Mouse (Mus musculus) urinary bladder, adult 18-20 months (tissue): Measurements from ENCODE around the gene Zcchc8.
A peak's percentile ranks its signal among the peaks of the same experiment; 100 is the strongest.
"Not testable (repeated sequence)": the region's sequence is repeated elsewhere in the genome, so short reads cannot be mapped to it uniquely, and the experiment has no call there.

Experiments used
- DNase-seq, 2 experiments: peaks; one replicate each; pipeline ENCODE4 v3.0.0; 2022; ENCODE audit warnings: low spot score in 2 of 2, mixed read lengths in 2 of 2

Zcchc8 gene

GRCm38 (mm10) chr5:123720328-123721311, at the start of gene Zcchc8:
Zcchc8 (minus strand) TSS chr5:123721100.
- DNase-seq = peak; percentile 88 to 94

DNA sequence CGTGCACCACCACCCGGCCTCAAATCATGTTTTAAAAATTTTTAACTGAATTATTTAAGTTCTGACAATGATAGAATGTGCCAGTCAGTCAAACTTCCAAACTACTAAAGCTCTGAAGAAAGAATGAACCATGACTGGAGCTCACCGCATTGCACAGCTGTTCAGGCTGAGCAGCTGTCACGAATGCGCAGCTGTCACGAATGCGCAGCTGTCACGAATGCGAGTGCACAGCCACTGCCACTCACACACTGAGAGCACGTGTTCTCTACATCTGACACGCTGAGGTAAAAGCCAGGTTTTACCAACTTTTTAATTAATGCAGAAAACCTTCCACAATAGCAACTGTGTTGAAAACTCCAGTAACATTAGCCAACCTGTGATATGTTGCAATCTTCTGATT, 45.6 kb upstream of the Zcchc8 start:
- DNase-seq = not testable (repeated sequence)

GRCm38 (mm10) chr5:123765506-123765905, 44.6 kb upstream of the Zcchc8 start:
- DNase-seq = no peak

DNA sequence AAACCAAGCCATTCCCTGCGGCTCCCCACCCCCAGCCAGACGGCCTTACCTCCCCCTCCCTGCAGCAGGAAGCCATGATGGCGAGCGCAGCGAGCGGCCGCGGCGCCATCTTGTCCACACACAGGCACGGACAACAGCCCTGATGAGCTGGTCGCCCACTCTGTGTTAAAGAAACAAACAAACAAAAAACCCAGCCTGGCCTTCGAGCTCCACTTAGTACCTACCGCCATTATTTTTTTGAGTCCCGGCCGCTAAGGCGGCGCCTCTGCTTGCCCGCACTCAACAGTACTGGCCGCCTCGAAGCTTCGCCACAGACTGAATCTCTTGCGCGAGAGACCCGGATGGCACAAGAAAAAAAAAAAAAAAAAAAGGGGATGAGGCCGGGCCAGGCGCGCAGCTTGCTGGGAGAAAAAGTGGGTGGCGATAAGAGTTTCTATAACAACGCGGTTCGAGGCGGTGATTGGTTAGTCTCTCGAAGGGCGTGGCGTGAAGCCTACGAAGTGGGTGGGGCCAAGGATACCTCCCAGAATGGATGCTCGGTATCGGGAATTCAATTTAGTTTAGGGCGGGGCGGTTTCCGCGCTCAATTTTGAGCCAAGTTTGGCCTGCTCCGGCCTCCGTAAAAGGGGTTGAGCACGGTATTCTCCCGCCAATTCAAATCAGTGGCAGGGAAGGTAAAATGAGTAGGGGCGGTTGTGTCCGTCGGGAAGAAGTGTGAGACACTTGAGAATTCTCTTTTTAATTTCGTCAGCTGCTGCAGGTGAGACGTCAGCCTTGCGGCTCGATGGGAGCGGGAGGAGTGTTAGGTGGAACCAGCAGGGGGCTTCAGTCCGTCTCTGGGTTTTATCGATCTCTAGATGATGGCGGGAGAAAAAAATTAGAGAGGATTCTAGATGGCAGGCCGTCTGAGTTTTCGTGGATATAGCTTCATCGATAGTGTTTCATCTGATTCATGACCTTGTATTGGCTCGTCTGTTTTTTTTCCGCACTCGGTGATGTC, 28.5 kb upstream of the Zcchc8 start, which contains the start of the genes Rsrc2 and Kntc1:
TSS of gene Rsrc2 (minus strand) at position 350 of the 1,000 bp plus-strand sequence.
TSS of gene Kntc1 (plus strand) at position 652 of the 1,000 bp plus-strand sequence.
- peak; percentile 99 for DNase-seq

- no peak for DNase-seq
Observed at GRCm38 (mm10) chr5:123748339-123749064, 27.6 kb upstream of the Zcchc8 start.

GRCm38 (mm10) chr5:123747604-123748003, 26.7 kb upstream of the Zcchc8 start:
- DNase-seq = no peak

GRCm38 (mm10) chr5:123746253-123746652, 25.4 kb upstream of the Zcchc8 start:
- no peak for DNase-seq

DNA sequence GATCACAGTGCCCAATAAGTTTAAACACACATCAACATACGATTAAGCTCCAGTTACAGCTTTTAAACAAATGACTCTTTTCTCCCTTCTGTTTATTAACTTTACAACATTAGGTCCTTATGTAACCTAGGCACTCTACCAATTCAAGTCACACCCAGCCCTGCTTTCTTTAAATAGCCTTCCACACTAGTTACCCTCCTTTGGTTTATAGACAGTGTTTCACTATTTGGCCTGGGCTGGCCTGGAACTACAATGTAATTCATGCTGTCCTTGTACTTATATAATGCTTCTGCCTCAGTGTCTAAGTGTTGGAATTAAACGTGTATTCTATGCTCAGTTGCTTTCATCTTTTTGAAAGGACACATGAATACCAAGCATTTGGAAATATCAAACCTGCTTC, 23.5 kb upstream of the Zcchc8 start:
- DNase-seq = no peak

GRCm38 (mm10) chr5:123730981-123731380, 10.1 kb upstream of the Zcchc8 start:
- no peak for DNase-seq

- DNase-seq = not testable (repeated sequence)
Observed at GRCm38 (mm10) chr5:123723816-123724215, 2.9 kb upstream of the Zcchc8 start.

DNA sequence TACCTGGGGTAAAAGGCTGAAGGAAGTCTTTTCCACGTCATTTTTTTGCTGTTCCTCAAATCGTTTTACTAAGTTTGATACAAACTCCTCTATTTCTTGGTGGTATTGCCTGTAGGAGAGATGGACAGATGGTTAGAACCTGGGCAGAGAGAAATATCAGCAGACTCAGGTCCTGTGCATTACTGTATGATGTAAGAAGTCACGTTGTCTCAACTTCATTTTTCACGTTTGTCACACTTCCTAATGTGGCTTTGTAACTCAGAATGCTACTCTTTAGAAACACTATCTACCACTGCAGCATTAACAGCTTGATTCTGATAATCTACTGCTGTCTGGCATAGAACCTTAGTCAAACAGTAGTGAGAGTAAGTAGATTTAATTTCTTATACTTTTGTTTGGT, 6.3 kb downstream of the Zcchc8 start:
- DNase-seq = no peak

- no peak for DNase-seq
Observed at GRCm38 (mm10) chr5:123713782-123714181, 7.1 kb downstream of the Zcchc8 start.

GRCm38 (mm10) chr5:123709571-123709970, 11.3 kb downstream of the Zcchc8 start:
- DNase-seq = peak in 1 of 2 experiments; percentile 45

DNA sequence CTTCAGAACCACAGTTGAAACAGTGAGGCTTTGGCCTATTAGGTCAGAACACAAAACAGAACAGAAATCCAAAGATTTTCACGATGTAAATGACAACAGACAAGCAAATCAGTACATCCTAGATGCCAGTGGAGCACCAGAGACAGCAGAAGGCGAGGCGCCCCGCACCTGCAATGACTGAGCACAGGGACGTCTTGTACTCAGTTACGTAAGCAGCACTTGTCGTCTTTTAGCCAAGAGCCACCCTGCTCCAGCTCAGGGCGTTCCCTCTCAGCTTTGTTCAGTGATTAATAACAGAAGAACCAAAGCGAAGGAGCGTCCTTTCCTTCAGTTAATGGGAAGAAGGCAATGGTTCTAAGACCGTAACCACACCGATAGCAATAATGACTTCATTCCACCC, 12.3 kb downstream of the Zcchc8 start:
- peak in 1 of 2 experiments; percentile 15 for DNase-seq

DNA sequence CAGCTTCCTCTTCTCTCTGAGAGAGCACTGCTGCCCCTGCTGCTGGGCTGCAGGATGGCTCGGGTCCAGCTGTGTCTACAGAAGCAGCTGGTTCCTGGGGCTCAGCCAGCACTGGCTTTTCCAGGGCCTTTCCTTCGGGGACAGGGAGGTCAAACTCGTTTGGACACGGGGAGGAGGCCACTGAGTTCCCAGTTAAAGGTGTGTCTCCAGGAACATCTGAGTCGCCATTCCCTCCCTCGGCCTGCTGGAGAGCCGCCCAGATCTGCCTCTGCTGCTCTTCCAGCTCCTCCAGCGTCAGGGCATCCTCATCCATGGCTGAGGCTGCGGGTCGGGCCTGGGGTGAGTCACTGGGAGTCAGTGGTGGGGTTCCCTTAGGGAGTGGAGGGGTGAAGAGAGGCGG, 20.3 kb downstream of the Zcchc8 start:
- DNase-seq = peak in 1 of 2 experiments; percentile 49

DNA sequence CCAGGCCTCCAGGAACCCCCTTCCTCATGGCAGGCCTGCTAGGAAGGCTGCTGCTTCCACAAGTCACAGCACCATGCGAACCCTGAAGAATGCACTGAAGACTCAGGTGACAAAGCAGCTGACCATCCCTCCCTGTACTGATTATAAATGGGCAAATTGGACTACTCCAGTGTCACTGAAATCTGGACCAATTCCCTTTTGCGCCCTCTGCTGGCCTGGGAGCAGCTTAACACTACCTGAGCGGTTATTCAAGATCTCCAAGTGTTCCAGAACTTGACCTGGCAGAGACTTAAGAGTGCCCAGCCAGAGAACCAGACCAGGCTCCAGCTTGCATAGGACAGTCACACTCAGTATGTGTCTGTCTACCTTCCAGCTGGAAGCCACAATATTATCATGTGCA, 21.7 kb downstream of the Zcchc8 start:
- peak; percentile 64 to 70 for DNase-seq

DNA sequence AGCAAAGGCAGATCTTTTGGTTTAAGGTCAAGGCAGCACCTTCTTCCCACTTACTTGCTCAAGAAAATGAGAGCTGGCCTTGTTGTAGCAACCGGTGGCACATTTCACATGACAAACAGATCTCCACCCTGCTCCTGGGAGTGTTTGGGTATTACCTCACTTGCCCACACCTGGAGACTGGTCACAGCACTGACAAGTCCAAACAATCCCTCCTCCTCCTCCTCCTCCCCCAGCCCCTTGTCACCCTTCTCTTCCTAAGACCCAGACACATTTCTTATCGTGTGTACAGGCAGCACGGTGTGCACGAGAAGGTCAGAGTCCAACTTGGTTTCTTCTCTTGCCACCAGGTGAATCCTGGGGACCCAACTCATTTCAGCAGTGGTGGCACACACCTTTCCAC, 23.9 kb downstream of the Zcchc8 start:
- peak in 1 of 2 experiments; percentile 57 for DNase-seq

- no peak for DNase-seq
Observed at GRCm38 (mm10) chr5:123696244-123696643, 24.7 kb downstream of the Zcchc8 start.

DNA sequence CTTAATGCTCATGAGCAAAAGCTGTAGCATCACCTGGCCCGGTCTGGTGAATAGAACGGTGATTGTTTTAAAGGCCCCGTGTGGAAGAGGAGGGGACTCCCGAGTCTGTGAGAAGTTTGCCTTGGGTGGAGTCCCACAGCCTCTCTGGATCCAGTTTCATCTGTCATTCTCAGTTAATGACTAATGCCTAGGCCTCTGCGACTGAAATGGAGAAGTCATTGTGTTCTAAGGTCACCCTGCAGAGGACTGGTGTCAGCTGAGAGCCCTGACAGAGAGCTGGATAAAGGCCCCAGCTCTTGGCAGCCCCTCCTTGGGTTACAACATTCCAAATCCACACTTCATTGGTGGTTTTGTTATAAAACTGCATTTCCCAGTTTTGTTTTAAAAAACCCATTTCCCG, 26.4 kb downstream of the Zcchc8 start:
- DNase-seq = peak in 1 of 2 experiments; percentile 66

- DNase-seq = peak in 1 of 2 experiments; percentile 47
Observed at GRCm38 (mm10) chr5:123684221-123685144, 36.4 kb downstream of the Zcchc8 start, which contains the start of gene Clip1. Clip1 (minus strand) TSS chr5:123684618.
